Mouse (Mus musculus): ENCODE measurements at regions not wholly inside any gene's neighbourhood (a gene's known extent, or its start where the extent isn't known, plus 50 kb on each side); places are given as distances from the start of the nearest gene placed in this dataset.

- Histone ChIP-seq H3K4me2 (ENCODE audit: low read length) (no peak overlapping the region), H3K27me3 (ENCODE audit: control insufficient read depth, insufficient read depth, low read length) (no peaks in the 10 kb centered on the region), H3K27ac (replicated peaks; ENCODE audit: low read depth, low read length) (no peak overlapping the region), H3K36me3 (ENCODE audit: control insufficient read depth, insufficient read depth, low read length) (no peaks in the 10 kb centered on the region), H3K9me3 (ENCODE audit: control insufficient read depth, low read length) (no peaks in the 10 kb centered on the region), H3K4me3 (replicated peaks; ENCODE audit: low read depth, low read length) (no peak overlapping the region), H3K4me1 (ENCODE audit: control insufficient read depth, insufficient read depth, low read length) (no peaks in the 10 kb centered on the region), H3K9ac (replicated peaks; ENCODE audit: low read length) (no peak overlapping the region)
- no peak for ATAC-seq (ENCODE audit: low FRiP score, low TSS enrichment)
- DNase-seq: no peak
- 72% methylated on average over 8 of the region's 8 CpGs for WGBS
These were observed 248.9 kb downstream of the Dhx15 start for GRCm38 (mm10) chr5:51941255-51941924.

DNA sequence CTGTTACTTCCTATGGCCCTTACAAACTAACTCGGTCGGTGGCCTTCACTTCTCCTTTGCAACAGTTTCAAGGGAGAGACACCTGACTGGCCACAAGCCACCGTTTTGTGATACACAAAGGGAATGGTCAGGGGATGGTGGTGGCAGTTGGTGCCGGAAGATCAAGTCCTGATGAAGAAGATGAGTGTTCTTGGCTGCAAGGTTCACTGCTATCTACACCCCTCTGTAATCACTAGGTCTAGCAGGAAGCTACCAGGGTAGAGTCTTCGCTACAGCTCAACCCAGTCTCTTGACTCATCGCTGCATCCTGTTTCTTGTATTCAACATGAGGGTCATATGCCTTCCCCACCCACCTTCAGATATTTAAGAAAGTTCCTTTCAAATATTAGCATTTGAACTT lies 251.5 kb downstream of the Dhx15 start:
- H3K9me3 ChIP-seq (ENCODE audit: control insufficient read depth, low read length): no peaks in the 10 kb centered on the region
- no peak overlapping the region for H3K9ac ChIP-seq (replicated peaks; ENCODE audit: low read length)
- no peak overlapping the region for H3K4me2 ChIP-seq (ENCODE audit: low read length)
- ATAC-seq (ENCODE audit: low FRiP score, low TSS enrichment): no peak
- DNase-seq: no peak
- 95% methylated on average over 6 of the region's 6 CpGs for WGBS
- H3K4me1 ChIP-seq (ENCODE audit: control insufficient read depth, insufficient read depth, low read length): no peaks in the 10 kb centered on the region
- H3K4me3 ChIP-seq (replicated peaks; ENCODE audit: low read depth, low read length): no peak overlapping the region
- H3K27ac ChIP-seq (replicated peaks; ENCODE audit: low read depth, low read length): no peak overlapping the region
- H3K36me3 ChIP-seq (ENCODE audit: control insufficient read depth, insufficient read depth, low read length): no peaks in the 10 kb centered on the region
- H3K27me3 ChIP-seq (ENCODE audit: control insufficient read depth, insufficient read depth, low read length): no peaks in the 10 kb centered on the region

DNA sequence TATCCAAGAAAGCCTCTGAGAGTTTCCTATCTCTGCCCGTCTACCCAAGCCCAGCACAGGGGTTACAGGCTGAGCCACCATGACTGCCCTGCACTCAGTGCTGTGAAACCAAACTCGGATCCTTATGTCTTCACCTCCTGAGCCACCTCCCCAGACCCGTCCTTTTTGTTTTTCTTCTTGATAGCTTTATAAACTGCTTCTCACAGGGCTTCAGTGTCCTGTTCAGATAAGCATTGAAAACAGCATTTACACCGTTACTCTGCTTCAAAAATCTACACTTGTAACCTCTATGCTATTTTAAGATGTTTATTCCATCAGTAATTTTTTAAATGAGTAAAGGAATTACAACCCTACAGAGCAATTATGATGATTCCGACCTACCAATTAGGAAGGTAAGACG lies 253.0 kb downstream of the Dhx15 start:
- no peaks in the 10 kb centered on the region for H3K36me3 ChIP-seq (ENCODE audit: control insufficient read depth, insufficient read depth, low read length)
- H3K27me3 ChIP-seq (ENCODE audit: control insufficient read depth, insufficient read depth, low read length): no peaks in the 10 kb centered on the region
- H3K9me3 ChIP-seq (ENCODE audit: control insufficient read depth, low read length): no peaks in the 10 kb centered on the region
- WGBS: 93% methylated on average over 6 of the region's 6 CpGs
- no peak overlapping the region for H3K9ac ChIP-seq (replicated peaks; ENCODE audit: low read length)
- ATAC-seq (ENCODE audit: low FRiP score, low TSS enrichment) (no peak), DNase-seq (no peak)
- H3K27ac ChIP-seq (replicated peaks; ENCODE audit: low read depth, low read length): no peak overlapping the region
- no peaks in the 10 kb centered on the region for H3K4me1 ChIP-seq (ENCODE audit: control insufficient read depth, insufficient read depth, low read length)
- H3K4me2 ChIP-seq (ENCODE audit: low read length): no peak overlapping the region
- no peak overlapping the region for H3K4me3 ChIP-seq (replicated peaks; ENCODE audit: low read depth, low read length)

GRCm38 (mm10) chr5:51935391-51936354 lies 254.6 kb downstream of the Dhx15 start:
- DNase-seq: no peak
- no peak for ATAC-seq (ENCODE audit: low FRiP score, low TSS enrichment)
- Histone ChIP-seq H3K4me1 (ENCODE audit: control insufficient read depth, insufficient read depth, low read length) (no peaks in the 10 kb centered on the region), H3K27me3 (ENCODE audit: control insufficient read depth, insufficient read depth, low read length) (no peaks in the 10 kb centered on the region), H3K9ac (replicated peaks; ENCODE audit: low read length) (no peak overlapping the region), H3K4me2 (ENCODE audit: low read length) (no peak overlapping the region), H3K4me3 (replicated peaks; ENCODE audit: low read depth, low read length) (no peak overlapping the region), H3K27ac (replicated peaks; ENCODE audit: low read depth, low read length) (no peak overlapping the region), H3K9me3 (ENCODE audit: control insufficient read depth, low read length) (no peaks in the 10 kb centered on the region), H3K36me3 (ENCODE audit: control insufficient read depth, insufficient read depth, low read length) (no peaks in the 10 kb centered on the region)
- WGBS: 70% methylated on average over 17 of the region's 17 CpGs

GRCm38 (mm10) chr5:51934910-51935309 lies 255.4 kb downstream of the Dhx15 start:
- Histone ChIP-seq H3K4me1 (ENCODE audit: control insufficient read depth, insufficient read depth, low read length) (peaks cover 2% of the 10 kb centered on the region; the same call in 1 of the 2 replicates), H3K36me3 (ENCODE audit: control insufficient read depth, insufficient read depth, low read length) (no peaks in the 10 kb centered on the region), H3K4me3 (replicated peaks; ENCODE audit: low read depth, low read length) (no peak overlapping the region), H3K9ac (replicated peaks; ENCODE audit: low read length) (no peak overlapping the region), H3K9me3 (ENCODE audit: control insufficient read depth, low read length) (no peaks in the 10 kb centered on the region), H3K27ac (replicated peaks; ENCODE audit: low read depth, low read length) (no peak overlapping the region), H3K4me2 (ENCODE audit: low read length) (no peak overlapping the region), H3K27me3 (ENCODE audit: control insufficient read depth, insufficient read depth, low read length) (no peaks in the 10 kb centered on the region)
- WGBS: 90% methylated on average over 4 of the region's 4 CpGs
- DNase-seq: no peak
- no peak for ATAC-seq (ENCODE audit: low FRiP score, low TSS enrichment)

DNA sequence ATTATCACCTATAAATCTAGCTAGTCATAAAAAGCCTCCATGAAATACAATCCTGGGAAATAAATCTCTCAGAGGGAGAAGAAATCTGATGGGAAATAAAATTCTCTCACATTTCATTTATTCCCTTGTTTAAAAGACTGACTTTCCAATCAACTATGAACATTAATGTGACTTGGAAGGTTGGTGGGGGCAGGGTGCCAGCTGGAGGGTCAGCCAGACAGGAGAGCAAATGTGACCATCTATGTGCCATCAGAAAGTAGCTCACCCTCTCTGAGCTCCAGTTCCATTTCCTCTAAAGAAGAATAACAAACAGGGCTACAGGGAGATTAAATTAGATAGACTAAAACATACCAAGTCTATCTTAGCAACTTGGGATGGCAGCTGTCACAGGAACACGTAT lies 257.0 kb downstream of the Dhx15 start:
- Histone ChIP-seq H3K4me2 (ENCODE audit: low read length) (no peak overlapping the region), H3K27me3 (ENCODE audit: control insufficient read depth, insufficient read depth, low read length) (no peaks in the 10 kb centered on the region), H3K9me3 (ENCODE audit: control insufficient read depth, low read length) (no peaks in the 10 kb centered on the region), H3K4me1 (ENCODE audit: control insufficient read depth, insufficient read depth, low read length) (peaks cover 5% of the 10 kb centered on the region; the same call in 1 of the 2 replicates), H3K9ac (replicated peaks; ENCODE audit: low read length) (no peak overlapping the region), H3K27ac (replicated peaks; ENCODE audit: low read depth, low read length) (no peak overlapping the region), H3K36me3 (ENCODE audit: control insufficient read depth, insufficient read depth, low read length) (no peaks in the 10 kb centered on the region), H3K4me3 (replicated peaks; ENCODE audit: low read depth, low read length) (no peak overlapping the region)
- DNase-seq: no peak
- ATAC-seq (ENCODE audit: low FRiP score, low TSS enrichment): no peak
- WGBS: 77% methylated on average over 1 of the region's 1 CpGs

- no peaks in the 10 kb centered on the region for H3K27me3 ChIP-seq (ENCODE audit: control insufficient read depth, insufficient read depth, low read length)
- 77% methylated on average over 3 of the region's 3 CpGs for WGBS
- ATAC-seq (ENCODE audit: low FRiP score, low TSS enrichment) (no peak), DNase-seq (no peak)
- H3K4me1 ChIP-seq (ENCODE audit: control insufficient read depth, insufficient read depth, low read length): peaks cover 5% of the 10 kb centered on the region; the same call in 1 of the 2 replicates
- no peak overlapping the region for H3K9ac ChIP-seq (replicated peaks; ENCODE audit: low read length)
- H3K27ac ChIP-seq (replicated peaks; ENCODE audit: low read depth, low read length): no peak overlapping the region
- no peak overlapping the region for H3K4me3 ChIP-seq (replicated peaks; ENCODE audit: low read depth, low read length)
- no peaks in the 10 kb centered on the region for H3K36me3 ChIP-seq (ENCODE audit: control insufficient read depth, insufficient read depth, low read length)
- H3K9me3 ChIP-seq (ENCODE audit: control insufficient read depth, low read length): no peaks in the 10 kb centered on the region
- no peak overlapping the region for H3K4me2 ChIP-seq (ENCODE audit: low read length)
These were observed 259.9 kb downstream of the Dhx15 start for GRCm38 (mm10) chr5:51930416-51930815.

- Histone ChIP-seq H3K4me3 (replicated peaks; ENCODE audit: low read depth, low read length) (no peak overlapping the region), H3K9ac (replicated peaks; ENCODE audit: low read length) (no peak overlapping the region), H3K4me1 (ENCODE audit: control insufficient read depth, insufficient read depth, low read length) (peaks cover 5% of the 10 kb centered on the region; the same call in 1 of the 2 replicates), H3K27me3 (ENCODE audit: control insufficient read depth, insufficient read depth, low read length) (no peaks in the 10 kb centered on the region), H3K27ac (replicated peaks; ENCODE audit: low read depth, low read length) (no peak overlapping the region), H3K9me3 (ENCODE audit: control insufficient read depth, low read length) (no peaks in the 10 kb centered on the region), H3K4me2 (ENCODE audit: low read length) (no peak overlapping the region), H3K36me3 (ENCODE audit: control insufficient read depth, insufficient read depth, low read length) (no peaks in the 10 kb centered on the region)
- no peak for ATAC-seq (ENCODE audit: low FRiP score, low TSS enrichment)
- no peak for DNase-seq
- 92% methylated on average over 3 of the region's 3 CpGs for WGBS
These were observed 261.5 kb downstream of the Dhx15 start for GRCm38 (mm10) chr5:51928801-51929200.
